In genomic region chr4:98395690-98396437, GRCm38 (mm10) we compare ENCODE assay signal across 8 mouse cellular contexts. TPM values are rescaled to one million over a fixed set of nuclear protein-coding genes. Genes with fewer than 3 reads are reported as not detected.
DNase-seq lines count a peak whose midpoint lies in the region; ATAC-seq and TF ChIP-seq lines count a peak whose summit lies in the region.

Gene Patj, plus strand, starts transcription at chr4:98395785.

- H3K36me3 ChIP-seq in erythroblast, embryonic 14.5 days (ENCODE audit: control insufficient read depth) = no peaks in the 10 kb centered on the region
- H3K36me3 ChIP-seq in forebrain, embryonic 10.5 days (replicated peaks) = no peaks in the 10 kb centered on the region
- no peaks in the 10 kb centered on the region for H3K36me3 ChIP-seq in heart, embryonic 13.5 days
- no peaks in the 10 kb centered on the region for H3K36me3 ChIP-seq in kidney, postnatal 0 days (ENCODE audit: insufficient read depth, low read length)
- H3K36me3 ChIP-seq in myocyte (ENCODE audit: control insufficient read depth, insufficient read depth) = no peaks in the 10 kb centered on the region

- no peaks in the 10 kb centered on the region for H3K9me3 ChIP-seq in erythroblast, embryonic 14.5 days (ENCODE audit: control insufficient read depth, low read length)
- H3K9me3 ChIP-seq in forebrain, embryonic 10.5 days = no peaks in the 10 kb centered on the region
- no peaks in the 10 kb centered on the region for H3K9me3 ChIP-seq in heart, embryonic 13.5 days
- no peaks in the 10 kb centered on the region for H3K9me3 ChIP-seq in kidney, postnatal 0 days (replicated peaks; ENCODE audit: low read length)

- peaks cover 8% of the 10 kb centered on the region for H3K4me1 ChIP-seq in erythroblast, embryonic 14.5 days (ENCODE audit: control insufficient read depth)
- H3K4me1 ChIP-seq in forebrain, embryonic 10.5 days = peaks cover 15% of the 10 kb centered on the region
- peaks cover 8% of the 10 kb centered on the region for H3K4me1 ChIP-seq in heart, embryonic 13.5 days
- peaks cover 3% of the 10 kb centered on the region; the same call in 1 of the 2 replicates for H3K4me1 ChIP-seq in kidney, postnatal 0 days (replicated peaks; ENCODE audit: insufficient read depth, low read length)

- H3K4me3 ChIP-seq in erythroblast, embryonic 14.5 days (replicated peaks) = peak within 1 kb of the TSS; percentile 59
- H3K4me3 ChIP-seq in forebrain, embryonic 10.5 days = peak within 1 kb of the TSS; percentile 88
- peak within 1 kb of the TSS; percentile 92 for H3K4me3 ChIP-seq in heart, embryonic 13.5 days
- peak within 1 kb of the TSS; percentile 77 for H3K4me3 ChIP-seq in kidney, postnatal 0 days (replicated peaks; ENCODE audit: low read depth, low read length)
- peak within 1 kb of the TSS; percentile 20 for H3K4me3 ChIP-seq in myocyte

- no peak for ATAC-seq in erythroblast, adult 5-6 weeks (replicated peaks; ENCODE audit: low FRiP score, poor library complexity, severe bottlenecking)
- peak; percentile 66 for ATAC-seq in heart, embryonic 13.5 days (ENCODE audit: extremely low read depth, insufficient number of reproducible peaks, low FRiP score, low TSS enrichment)
- ATAC-seq in kidney, postnatal 0 days (replicated peaks; ENCODE audit: low FRiP score, low read depth) = peak; percentile 90

- peak; percentile 39 for DNase-seq in forebrain, embryonic 10.5 days (ENCODE audit: extremely low spot score, low spot score)
- DNase-seq in kidney, postnatal 0 days (ENCODE audit: low spot score) = peak; percentile 75
- DNase-seq in liver = peak; percentile 33
- DNase-seq in spleen, postnatal 4 days (ENCODE audit: low spot score in 2 of 2) = peak; percentile 15 to 65

- H3K9ac ChIP-seq in heart, embryonic 13.5 days = peak within 1 kb of the TSS; percentile 99
- peak within 1 kb of the TSS; percentile 96 for H3K9ac ChIP-seq in kidney, postnatal 0 days (ENCODE audit: low read depth, low read length)

- H3K4me2 ChIP-seq in heart, embryonic 13.5 days = peak within 1 kb of the TSS; percentile 81
- peak within 1 kb of the TSS; percentile 83 for H3K4me2 ChIP-seq in kidney, postnatal 0 days (ENCODE audit: low read length)
- H3K4me2 ChIP-seq in myocyte (ENCODE audit: low read depth) = peak within 1 kb of the TSS; percentile 67

- H3ac ChIP-seq in myocyte (ENCODE audit: control insufficient read depth, insufficient read length) = peak within 1 kb of the TSS; percentile 24

- peak; percentile 57 for TF ChIP-seq POLR2A in myocyte (IDR thresholded peaks at IDR 0.05; ENCODE audit: insufficient read length, low read depth)

- peak; percentile 23; the same call in 1 of the 2 replicates for TF ChIP-seq CTCF in kidney, postnatal 0 days (IDR thresholded peaks at IDR 0.05; ENCODE audit: low read depth)

- H3K27me3 ChIP-seq in erythroblast, embryonic 14.5 days (ENCODE audit: control insufficient read depth) = peaks cover 24% of the 10 kb centered on the region
- peaks cover 9% of the 10 kb centered on the region for H3K27me3 ChIP-seq in forebrain, embryonic 10.5 days (ENCODE audit: poor library complexity, severe bottlenecking)
- H3K27me3 ChIP-seq in heart, embryonic 13.5 days (replicated peaks) = no peaks in the 10 kb centered on the region
- H3K27me3 ChIP-seq in kidney, postnatal 0 days (ENCODE audit: insufficient read depth, low read length) = no peaks in the 10 kb centered on the region
- H3K27me3 ChIP-seq in myocyte (ENCODE audit: control insufficient read depth, insufficient read depth, insufficient read length) = no peaks in the 10 kb centered on the region

- 1% methylated on average over 70 of the region's 73 CpGs for whole genome bisulfite sequencing in forebrain, embryonic 10.5 days
- WGBS in heart, embryonic 13.5 days = under 1% methylated on average over 68 of the region's 73 CpGs
- WGBS in kidney, postnatal 0 days = under 1% methylated on average over 59 of the region's 73 CpGs

- no peaks in the 10 kb centered on the region for H3K79me2 ChIP-seq in myocyte (ENCODE audit: control insufficient read depth, insufficient read depth)

- H3K27ac ChIP-seq in forebrain, embryonic 10.5 days = peak within 1 kb of the TSS; percentile 94
- peak within 1 kb of the TSS; percentile 76 for H3K27ac ChIP-seq in heart, embryonic 13.5 days (replicated peaks)
- H3K27ac ChIP-seq in kidney, postnatal 0 days = peak within 1 kb of the TSS; percentile 93

TF ChIP-seq in myocyte, 11 proteins besides CTCF, POLR2A, EP300 and RAD21:
- TF ChIP-seq SRF (IDR thresholded peaks at IDR 0.05; ENCODE audit: control insufficient read depth, insufficient read length, low read depth) = no peak
- TF ChIP-seq REST (IDR thresholded peaks at IDR 0.05; ENCODE audit: insufficient read depth, insufficient read length) = no peak
- TF ChIP-seq E2F4 (IDR thresholded peaks at IDR 0.05; ENCODE audit: insufficient read depth) = no peak
- TF ChIP-seq MAX (IDR thresholded peaks at IDR 0.05; ENCODE audit: low read depth) = no peak
- TF ChIP-seq MYOD1 (IDR thresholded peaks at IDR 0.05; ENCODE audit: control insufficient read depth in 1 of 3, insufficient read length in 2 of 3, low read depth in 2 of 3) = peak in 1 of 3 experiments; percentile 12
- TF ChIP-seq TCF12 (IDR thresholded peaks at IDR 0.05; ENCODE audit: insufficient read depth, poor library complexity, severe bottlenecking) = no peak
- peak in 2 of 3 experiments; percentile 3 to 41 for TF ChIP-seq MYOG (IDR thresholded peaks at IDR 0.05; ENCODE audit: control insufficient read depth in 1 of 3, insufficient read depth in 1 of 3, insufficient read length in 2 of 3, low read depth in 2 of 3)
- TF ChIP-seq TCF3 (IDR thresholded peaks at IDR 0.05; ENCODE audit: insufficient read length, low read depth) = no peak
- TF ChIP-seq CEBPB (IDR thresholded peaks at IDR 0.05; ENCODE audit: insufficient read depth, poor library complexity, severe bottlenecking) = no peak
- no peak for TF ChIP-seq USF1 (IDR thresholded peaks at IDR 0.05; ENCODE audit: low read depth)
- no peak for TF ChIP-seq POLR2AphosphoS2 (IDR thresholded peaks at IDR 0.05; ENCODE audit: insufficient read length, low read depth)

RNA-seq across cellular contexts. Expression of gene Patj, which starts in this region (rescaled TPM):
- not detected in 2 replicates for polyA plus RNA-seq in erythroblast, embryonic 14.5 days (2012)
- not detected in 2 replicates for total RNA-seq in erythroblast, adult 5-6 weeks (2015; ENCODE audit: low replicate concordance)
- 0.34 and 4.2 TPM in 2 replicates for total RNA-seq in erythroblast, adult 5-6 weeks (2017; ENCODE audit: low replicate concordance)
- polyA plus RNA-seq in forebrain, embryonic 10.5 days (2016; fragmentation: Nextera tagmentation; extraction: Ambion mirVana) = 10.2 and 11.2 TPM in 2 replicates
- 6.9 and 8.9 TPM in 2 replicates for polyA plus RNA-seq in heart, embryonic 13.5 days (2015; fragmentation: Nextera tagmentation; extraction: Ambion mirVana)
- 15.2 and 22.5 TPM in 2 replicates for polyA plus RNA-seq in kidney, postnatal 0 days (2015; fragmentation: Nextera tagmentation; extraction: Ambion mirVana)
- polyA plus RNA-seq in myocyte (2012; fragmentation: generic; extraction: Trizol) = 22.3 TPM

Comparison
In these comparisons a context has a peak if more than half of its experiments do, and no peak if none do; other contexts are left out.
1. H3K4me3 ChIP-seq: peak in every context shown above with its lines; median percentile 92 in heart, embryonic 13.5 days; 88 in forebrain, embryonic 10.5 days; 77 in kidney, postnatal 0 days; 59 in erythroblast, embryonic 14.5 days; 20 in myocyte.